Mouse (Mus musculus) embryonic facial prominence, embryonic 12.5 days (tissue): ENCODE measurements around the gene Asic3. TPM values are rescaled to one million over a fixed set of nuclear protein-coding genes. Genes with fewer than 3 reads are reported as not detected.
A peak's percentile ranks its signal among the peaks of the same experiment; 100 is the strongest.

Source experiments
- ATAC-seq: fragments of 200-750 bp; cut with Nextera tagmentation; 2 replicates; pipeline ENCODE4 v1.8.0; 2017; ENCODE audit not compliant: insufficient number of reproducible peaks, insufficient read depth, low FRiP score, low TSS enrichment
- H3K27ac ChIP-seq: fragments of 300-500 bp; sonication (generic); 2 replicates; pipeline ENCODE4 v1.5.1; 2016; ENCODE audit warnings: mild to moderate bottlenecking
- H3K27me3 ChIP-seq: fragments of 300-500 bp; sonication (generic); 2 replicates; pipeline ENCODE4 v1.6.1; 2016; ENCODE audit warnings: mild to moderate bottlenecking, moderate library complexity
- H3K36me3 ChIP-seq: fragments of 300-500 bp; sonication (generic); 2 replicates; pipeline ENCODE4 v1.6.1; 2016; ENCODE audit warnings: mild to moderate bottlenecking
- H3K4me1 ChIP-seq: fragments of 300-500 bp; sonication (generic); 2 replicates; pipeline ENCODE4 v1.6.1; 2016
- H3K4me2 ChIP-seq: fragments of 300-500 bp; sonication (generic); replicated peaks from 2 replicates; pipeline ENCODE4 v1.6.1; 2016; ENCODE audit warnings: mild to moderate bottlenecking, moderate library complexity
- H3K4me3 ChIP-seq: fragments of 300-500 bp; sonication (generic); 2 replicates; pipeline ENCODE4 v1.5.1; 2016; ENCODE audit warnings: mild to moderate bottlenecking
- H3K9ac ChIP-seq: fragments of 300-500 bp; sonication (generic); 2 replicates; pipeline ENCODE4 v1.6.1; 2016; ENCODE audit warnings: mild to moderate bottlenecking, moderate library complexity
- H3K9me3 ChIP-seq: fragments of 300-500 bp; sonication (generic); 2 replicates; pipeline ENCODE4 v1.6.1; 2016; ENCODE audit warnings: mild to moderate bottlenecking, moderate library complexity
- WGBS: fragments of 180-500 bp; shearing (Covaris S2); methylation state at CpG from one replicate; pipeline ENCODE4 v1.1.7; 2016; 5-methylcytosine and 5-hydroxymethylcytosine counted together
- polyA plus RNA-seq: library from polyadenylated mRNA; unstranded; fragments of >200 nt; fragmentation: Nextera tagmentation; extraction: Ambion mirVana; gene quantifications from 2 replicates; pipeline ENCODE4 v1.2.1, GENCODE M21; 2016

The Asic3 gene
- polyA plus RNA-seq, 1 experiment from 2014 or later = 2.8 TPM

DNA sequence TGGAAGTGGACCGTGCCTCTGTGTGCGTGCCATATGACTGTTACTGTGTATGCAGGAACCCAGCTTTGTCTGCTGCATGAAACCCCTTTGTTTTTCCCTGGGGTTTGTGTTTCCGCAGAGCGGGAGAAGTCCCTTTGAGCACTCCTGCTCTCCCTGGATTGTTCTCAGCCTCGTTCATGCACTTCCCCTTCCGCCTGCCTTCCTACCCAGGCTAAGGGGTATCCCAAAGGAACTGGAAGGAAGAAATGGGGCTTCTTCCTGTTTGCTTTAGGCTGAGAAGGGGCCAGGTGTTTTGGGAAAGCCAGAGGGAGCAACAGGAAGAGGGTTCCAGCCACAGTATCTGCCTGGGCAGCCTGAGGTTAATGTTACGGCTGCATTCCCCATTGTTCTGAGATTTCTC, 42.4 kb downstream of the Asic3 start:
- Histone ChIP-seq H3K27me3 (no peaks in the 10 kb centered on the region), H3K4me3 (no peak overlapping the region), H3K27ac (peak overlapping the region; percentile 55), H3K4me2 (peak overlapping the region; percentile 2), H3K9me3 (no peaks in the 10 kb centered on the region), H3K4me1 (peaks cover 42% of the 10 kb centered on the region), H3K36me3 (peaks cover 18% of the 10 kb centered on the region), H3K9ac (no peak overlapping the region)
- no peak for ATAC-seq
- WGBS = 55% methylated on average over 7 of the region's 7 CpGs

DNA sequence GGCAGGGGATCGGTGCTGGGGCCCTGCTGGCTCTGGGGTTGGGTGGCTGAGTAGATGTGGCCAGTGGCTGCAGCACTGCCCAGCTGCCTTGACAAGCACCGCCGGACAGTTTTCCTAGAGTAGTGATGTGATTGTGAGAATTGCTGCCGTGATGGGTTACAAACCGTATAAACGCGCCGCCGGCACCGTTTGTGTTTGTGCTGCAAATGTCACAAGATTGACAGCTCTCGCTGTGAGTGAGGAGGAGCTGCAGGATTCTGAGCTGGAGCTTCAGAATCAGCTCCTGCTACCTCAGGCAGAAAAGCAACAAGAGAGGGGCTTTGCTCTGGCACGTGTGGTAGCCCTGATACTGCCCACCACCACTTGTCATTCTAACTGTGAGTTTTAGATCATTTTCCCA, 53.6 kb downstream of the Asic3 start:
- Histone ChIP-seq H3K27ac (no peak overlapping the region), H3K9ac (no peak overlapping the region), H3K4me3 (no peak overlapping the region), H3K4me2 (no peak overlapping the region), H3K36me3 (peaks cover 3% of the 10 kb centered on the region; the same call in 1 of the 2 replicates), H3K27me3 (no peaks in the 10 kb centered on the region), H3K9me3 (no peaks in the 10 kb centered on the region), H3K4me1 (peaks cover 21% of the 10 kb centered on the region)
- WGBS = 60% methylated on average over 12 of the region's 12 CpGs
- ATAC-seq = no peak

Other genes with a start within 250 kb of the Asic3 start
- 21.0 and 22.5 TPM in 2 replicates for gene Nupl2, start 248.4 kb upstream of the Asic3 start, polyA plus RNA-seq
- gene Kcnh2, start 61.8 kb upstream of the Asic3 start, polyA plus RNA-seq = 4.5 and 5.2 TPM in 2 replicates
- 6.7 and 7.6 TPM in 2 replicates for gene Nos3, start 48.6 kb upstream of the Asic3 start, polyA plus RNA-seq
- gene Atg9b, start 21.2 kb upstream of the Asic3 start, polyA plus RNA-seq = 0.36 and 0.47 TPM in 2 replicates
- 44.6 and 46.2 TPM in 2 replicates for gene Abcb8, start 19.7 kb upstream of the Asic3 start, polyA plus RNA-seq
- gene Cdk5, start 10.1 kb downstream of the Asic3 start, polyA plus RNA-seq = 62.2 and 63.2 TPM in 2 replicates
- 46.6 and 49.8 TPM in 2 replicates for gene Slc4a2, start 10.4 kb downstream of the Asic3 start, polyA plus RNA-seq
- gene Fastk, start 31.9 kb downstream of the Asic3 start, polyA plus RNA-seq = 117 and 122 TPM in 2 replicates
- gene Tmub1, start 34.5 kb downstream of the Asic3 start, polyA plus RNA-seq = 24.7 and 24.9 TPM in 2 replicates
- gene Agap3, start 38.8 kb downstream of the Asic3 start, polyA plus RNA-seq = 52.4 and 68.6 TPM in 2 replicates
- gene Gbx1, start 113.8 kb downstream of the Asic3 start, polyA plus RNA-seq = 0.04 and 0.23 TPM in 2 replicates
- 0.33 and 1.1 TPM in 2 replicates for gene Asb10, start 127.6 kb downstream of the Asic3 start, polyA plus RNA-seq
- 0.10 TPM in 1 of 2 replicates, not detected in the other for gene 4931409K22Rik, start 143.4 kb downstream of the Asic3 start, polyA plus RNA-seq
- gene Abcf2, start 164.1 kb downstream of the Asic3 start, polyA plus RNA-seq = 126 and 128 TPM in 2 replicates
- gene Chpf2, start 173.3 kb downstream of the Asic3 start, polyA plus RNA-seq = 23.0 and 24.4 TPM in 2 replicates
- 73.5 and 74.7 TPM in 2 replicates for gene Smarcd3, start 211.0 kb downstream of the Asic3 start, polyA plus RNA-seq